Mouse (Mus musculus): Measurements from ENCODE around the gene Tbc1d17. TPM values are rescaled to one million over a fixed set of nuclear protein-coding genes. Genes with fewer than 3 reads are reported as not detected.

The Tbc1d17 gene
- 34.4 and 39.6 TPM in 2 replicates for polyA plus RNA-seq (2016; fragmentation: Nextera tagmentation; extraction: Ambion mirVana)

- WGBS (ENCODE audit: insufficient replicate concordance), result under 1% methylated on average over 54 of the region's 54 CpGs
- Histone ChIP-seq H3K9me3 (replicated peaks) (no peaks in the 10 kb centered on the region), H3K27ac (peak within 1 kb of the TSS; percentile 94), H3K36me3 (peaks cover 55% of the 10 kb centered on the region), H3K4me2 (peak within 1 kb of the TSS; percentile 95), H3K4me1 (peaks cover 50% of the 10 kb centered on the region), H3K9ac (peak within 1 kb of the TSS; percentile 89), H3K4me3 (peak within 1 kb of the TSS; percentile 84), H3K27me3 (replicated peaks) (no peaks in the 10 kb centered on the region)
- ATAC-seq, result peak; percentile 81
Observed at GRCm38 (mm10) chr7:44848561-44849415, at the start of gene Tbc1d17, which contains the start of gene Akt1s1. TSS of gene Tbc1d17 (minus strand) at chr7:44849079. TSS of gene Akt1s1 (plus strand) at chr7:44848991.

DNA sequence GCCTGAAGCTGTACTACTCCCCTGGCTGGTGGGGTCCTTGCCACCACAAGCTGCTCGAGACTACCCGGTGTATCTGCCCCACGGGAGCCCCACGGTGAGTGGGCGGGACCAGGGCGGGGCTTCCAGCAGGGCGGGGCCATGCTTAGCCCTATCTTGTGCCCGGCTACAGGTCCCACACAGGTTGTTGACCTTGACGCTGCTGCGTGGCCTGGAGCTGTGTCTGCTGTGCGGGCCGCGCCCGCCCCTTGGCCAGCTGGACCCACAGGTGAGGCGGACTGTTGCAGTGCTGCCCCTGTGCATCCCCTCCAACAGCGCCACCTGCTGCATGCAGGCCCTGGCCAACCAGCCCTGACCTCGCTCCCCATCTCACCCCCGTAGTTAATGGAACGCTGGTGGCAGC lies 49.7 kb upstream of the Tbc1d17 start:
- ATAC-seq, result peak; percentile 48
- Histone ChIP-seq H3K4me2 (peak overlapping the region; percentile 48), H3K27ac (peak overlapping the region; percentile 59), H3K9me3 (replicated peaks) (no peaks in the 10 kb centered on the region), H3K4me3 (no peak overlapping the region; the same call in 1 of the 2 replicates), H3K36me3 (peaks cover 52% of the 10 kb centered on the region), H3K9ac (peak overlapping the region; percentile 10; the same call in 1 of the 2 replicates), H3K4me1 (peaks cover 75% of the 10 kb centered on the region), H3K27me3 (replicated peaks) (no peaks in the 10 kb centered on the region)
- 34% methylated on average over 19 of the region's 19 CpGs for WGBS (ENCODE audit: insufficient replicate concordance)

DNA sequence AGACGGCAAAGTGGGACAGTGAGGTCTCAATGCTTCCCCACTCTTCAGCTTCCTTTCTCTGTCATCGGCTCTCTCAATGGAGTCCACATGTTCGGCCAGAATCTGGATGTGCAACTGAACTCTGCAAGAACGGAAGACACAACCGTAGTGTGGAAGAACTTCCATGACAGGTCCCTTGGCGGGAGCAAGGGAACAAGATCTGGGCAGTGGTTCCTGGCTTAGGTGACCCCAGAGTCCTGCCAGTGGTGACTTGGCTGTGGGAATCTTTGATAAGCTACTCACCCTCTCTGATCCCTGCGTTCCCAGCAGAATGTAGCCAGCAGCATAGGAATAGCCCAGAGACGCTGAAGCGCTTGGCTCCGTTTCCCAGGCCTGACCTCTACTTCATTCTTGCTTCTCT lies 47.6 kb upstream of the Tbc1d17 start:
- Histone ChIP-seq H3K27me3 (replicated peaks) (no peaks in the 10 kb centered on the region), H3K4me1 (peaks cover 74% of the 10 kb centered on the region), H3K4me3 (peak overlapping the region; percentile 60), H3K36me3 (peaks cover 31% of the 10 kb centered on the region), H3K27ac (peak overlapping the region; percentile 58), H3K4me2 (peak overlapping the region; percentile 80), H3K9me3 (replicated peaks) (no peaks in the 10 kb centered on the region), H3K9ac (peak overlapping the region; percentile 64)
- no peak for ATAC-seq
- 50% methylated on average over 10 of the region's 10 CpGs for WGBS (ENCODE audit: insufficient replicate concordance)

GRCm38 (mm10) chr7:44895593-44896434 lies 46.9 kb upstream of the Tbc1d17 start, which contains the start of gene Fuz:
TSS of gene Fuz (plus strand) at chr7:44896079.
- Histone ChIP-seq H3K9me3 (replicated peaks) (no peaks in the 10 kb centered on the region), H3K4me1 (peaks cover 74% of the 10 kb centered on the region), H3K4me2 (peak within 1 kb of the TSS; percentile 80), H3K27me3 (replicated peaks) (no peaks in the 10 kb centered on the region), H3K36me3 (peaks cover 25% of the 10 kb centered on the region), H3K4me3 (peak within 1 kb of the TSS; percentile 60), H3K27ac (peak within 1 kb of the TSS; percentile 58), H3K9ac (peak within 1 kb of the TSS; percentile 64)
- ATAC-seq, result peak; percentile 34; the same call in 1 of the 2 replicates
- 3% methylated on average over 34 of the region's 34 CpGs for WGBS (ENCODE audit: insufficient replicate concordance)

- Histone ChIP-seq H3K9me3 (replicated peaks) (no peaks in the 10 kb centered on the region), H3K4me1 (peaks cover 74% of the 10 kb centered on the region), H3K36me3 (peaks cover 25% of the 10 kb centered on the region), H3K27me3 (replicated peaks) (no peaks in the 10 kb centered on the region), H3K27ac (peak overlapping the region; percentile 58; the same call in 1 of the 2 replicates), H3K4me2 (peak overlapping the region; percentile 80), H3K9ac (no peak overlapping the region), H3K4me3 (peak overlapping the region; percentile 60)
- ATAC-seq, result no peak
- 74% methylated on average over 7 of the region's 7 CpGs for WGBS (ENCODE audit: insufficient replicate concordance)
Observed at GRCm38 (mm10) chr7:44895206-44895592, 46.3 kb upstream of the Tbc1d17 start.

DNA sequence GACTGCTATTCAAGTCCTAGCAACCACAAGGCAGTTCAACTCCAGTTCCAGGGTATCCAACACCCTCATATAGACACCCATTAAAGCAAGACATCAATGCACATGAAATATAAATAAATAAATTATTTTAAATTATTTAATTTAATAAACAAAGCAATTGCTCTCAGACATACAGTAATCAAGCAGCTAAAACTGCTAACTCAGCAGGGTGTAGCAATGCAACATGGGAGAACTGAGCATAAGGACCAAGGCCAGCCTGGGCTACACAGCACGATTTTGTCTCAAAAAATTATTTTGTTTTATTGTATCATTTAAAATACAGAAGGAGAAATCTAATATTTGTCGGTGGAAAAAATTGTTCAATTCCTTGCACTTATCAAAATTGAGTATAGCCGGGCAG lies 45.3 kb upstream of the Tbc1d17 start:
- WGBS (ENCODE audit: insufficient replicate concordance), result 75% methylated on average over 3 of the region's 3 CpGs
- Histone ChIP-seq H3K4me1 (peaks cover 72% of the 10 kb centered on the region), H3K4me2 (no peak overlapping the region), H3K27ac (no peak overlapping the region), H3K36me3 (peaks cover 21% of the 10 kb centered on the region), H3K9me3 (replicated peaks) (no peaks in the 10 kb centered on the region), H3K4me3 (no peak overlapping the region), H3K9ac (no peak overlapping the region), H3K27me3 (replicated peaks) (no peaks in the 10 kb centered on the region)
- no peak for ATAC-seq

GRCm38 (mm10) chr7:44893197-44893596 lies 44.3 kb upstream of the Tbc1d17 start:
- no peak for ATAC-seq
- Histone ChIP-seq H3K4me1 (peaks cover 72% of the 10 kb centered on the region), H3K9ac (peak overlapping the region; percentile 5; the same call in 1 of the 2 replicates), H3K9me3 (replicated peaks) (no peaks in the 10 kb centered on the region), H3K27ac (peak overlapping the region; percentile 62), H3K4me3 (peak overlapping the region; percentile 79), H3K36me3 (peaks cover 23% of the 10 kb centered on the region), H3K4me2 (peak overlapping the region; percentile 82), H3K27me3 (replicated peaks) (no peaks in the 10 kb centered on the region)
- WGBS (ENCODE audit: insufficient replicate concordance), result 38% methylated on average over 8 of the region's 8 CpGs

GRCm38 (mm10) chr7:44892276-44892921 lies 43.5 kb upstream of the Tbc1d17 start, which contains the start of gene Med25:
TSS of gene Med25 (minus strand) at chr7:44892712.
- under 1% methylated on average over 56 of the region's 56 CpGs for WGBS (ENCODE audit: insufficient replicate concordance)

DNA sequence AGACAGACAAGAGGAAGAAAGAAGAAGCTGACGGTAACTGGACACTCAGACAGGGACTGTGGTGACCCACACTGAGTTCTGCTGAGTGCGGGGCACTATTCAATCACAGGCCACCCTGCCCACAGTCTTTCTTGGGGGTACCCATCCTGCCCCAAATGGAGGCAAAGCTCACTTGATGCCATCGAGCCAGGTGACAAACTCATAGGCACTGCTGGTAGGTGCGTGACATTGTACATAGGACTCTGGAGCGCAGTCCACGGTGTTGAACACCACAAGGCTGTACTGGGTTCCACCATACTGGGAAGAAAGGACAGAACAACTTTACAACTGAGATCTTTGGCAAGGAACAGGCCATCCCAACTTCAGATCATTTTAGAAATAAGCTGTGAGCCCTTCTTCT lies 42.7 kb upstream of the Tbc1d17 start:
- Histone ChIP-seq H3K4me3 (peak overlapping the region; percentile 79), H3K9me3 (replicated peaks) (no peaks in the 10 kb centered on the region), H3K27me3 (replicated peaks) (no peaks in the 10 kb centered on the region), H3K4me1 (peaks cover 69% of the 10 kb centered on the region), H3K4me2 (peak overlapping the region; percentile 82), H3K9ac (peak overlapping the region; percentile 88), H3K27ac (peak overlapping the region; percentile 92), H3K36me3 (peaks cover 37% of the 10 kb centered on the region)
- WGBS (ENCODE audit: insufficient replicate concordance), result 12% methylated on average over 6 of the region's 6 CpGs
- ATAC-seq, result 0 out of 2 replicates have a peak, but pooled peaks have one; percentile 25

More at GRCm38 (mm10) chr7:44892276-44892921, 43.5 kb upstream of the Tbc1d17 start, which contains the start of gene Med25:
- Histone ChIP-seq H3K4me2 (peak within 1 kb of the TSS; percentile 82), H3K9ac (peak within 1 kb of the TSS; percentile 88), H3K4me3 (peak within 1 kb of the TSS; percentile 79), H3K36me3 (peaks cover 29% of the 10 kb centered on the region), H3K4me1 (peaks cover 71% of the 10 kb centered on the region), H3K9me3 (replicated peaks) (no peaks in the 10 kb centered on the region), H3K27ac (peak within 1 kb of the TSS; percentile 92), H3K27me3 (replicated peaks) (no peaks in the 10 kb centered on the region)
- peak; percentile 77 for ATAC-seq

DNA sequence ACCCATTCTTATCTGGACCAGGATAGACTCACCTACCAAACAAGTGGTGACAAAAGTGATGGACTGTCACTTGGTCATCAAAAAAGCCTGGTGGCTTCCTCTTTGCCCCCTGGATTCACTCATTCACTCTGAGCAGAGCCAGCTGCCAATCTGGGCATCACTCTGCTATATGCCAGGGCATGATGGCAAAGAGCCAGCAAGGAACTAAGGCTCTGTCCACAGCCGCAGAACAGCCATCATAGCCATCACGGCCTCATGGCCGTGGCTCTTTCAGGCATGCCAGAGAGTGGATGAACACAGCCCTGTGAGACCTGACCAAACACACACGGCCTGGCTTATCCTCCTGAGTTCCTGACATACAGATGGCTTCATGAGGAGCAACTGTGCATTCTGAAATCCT lies 41.9 kb upstream of the Tbc1d17 start:
- no peak for ATAC-seq
- peak overlapping the region; percentile 79 for H3K4me3 ChIP-seq
- H3K4me2 ChIP-seq, result peak overlapping the region; percentile 82
- no peaks in the 10 kb centered on the region for H3K27me3 ChIP-seq (replicated peaks)
- H3K9ac ChIP-seq, result peak overlapping the region; percentile 88; the same call in 1 of the 2 replicates
- WGBS (ENCODE audit: insufficient replicate concordance), result 77% methylated on average over 4 of the region's 4 CpGs
- peaks cover 42% of the 10 kb centered on the region for H3K36me3 ChIP-seq
- H3K9me3 ChIP-seq (replicated peaks), result no peaks in the 10 kb centered on the region
- H3K4me1 ChIP-seq, result peaks cover 61% of the 10 kb centered on the region
- H3K27ac ChIP-seq, result no peak overlapping the region

DNA sequence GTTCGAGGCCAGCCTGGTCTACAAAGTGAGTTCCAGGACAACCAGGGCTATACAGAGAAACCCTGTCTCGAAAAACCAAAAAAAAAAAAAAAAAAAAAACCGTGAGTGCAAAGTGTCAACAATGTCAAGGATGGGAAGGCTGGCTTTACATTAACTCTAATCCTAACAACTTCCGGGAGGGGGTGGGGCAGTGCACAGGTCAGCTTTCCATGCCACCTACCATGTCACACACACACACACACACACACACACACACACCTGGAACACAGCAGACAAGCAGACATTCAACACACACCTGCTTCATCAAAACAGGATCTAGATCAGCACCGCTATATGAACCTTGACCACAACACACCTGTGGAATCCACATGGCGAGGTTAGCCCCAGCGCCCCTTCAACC lies 41.3 kb upstream of the Tbc1d17 start:
- Histone ChIP-seq H3K9me3 (replicated peaks) (no peaks in the 10 kb centered on the region), H3K27ac (no peak overlapping the region), H3K4me1 (peaks cover 55% of the 10 kb centered on the region), H3K4me2 (peak overlapping the region; percentile 82), H3K4me3 (peak overlapping the region; percentile 79; the same call in 1 of the 2 replicates), H3K9ac (0 out of 2 replicates have a peak overlapping the region, but pooled peaks have one; percentile 88), H3K36me3 (peaks cover 48% of the 10 kb centered on the region), H3K27me3 (replicated peaks) (no peaks in the 10 kb centered on the region)
- WGBS (ENCODE audit: insufficient replicate concordance), result 78% methylated on average over 7 of the region's 7 CpGs
- no peak for ATAC-seq

Measured in liver, embryonic 12.5 days (tissue).